Mouse (Mus musculus): ENCODE measurements around the gene Panx2.

DNA sequence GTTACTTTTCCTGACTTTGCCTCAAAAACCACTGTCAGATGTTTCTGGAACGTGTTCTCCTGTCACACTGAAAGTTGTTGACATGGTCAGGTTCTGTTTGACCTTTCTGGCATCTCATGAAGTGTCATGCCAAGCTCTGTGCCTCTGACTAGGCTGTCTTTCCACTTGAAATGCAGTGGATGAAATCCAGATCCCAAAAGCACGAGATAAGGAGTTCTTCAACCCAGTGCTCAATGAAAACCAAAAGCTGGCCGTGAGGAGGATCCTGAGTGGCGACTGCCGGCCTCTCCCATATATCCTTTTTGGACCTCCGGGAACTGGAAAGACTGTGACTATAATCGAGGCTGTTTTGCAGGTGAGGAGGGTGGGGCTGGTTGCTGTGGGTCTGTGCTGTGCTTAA lies 39.4 kb upstream of the Panx2 start:
- no peak for TF ChIP-seq POLR2A (IDR thresholded peaks at IDR 0.05; ENCODE audit: extremely low read depth, insufficient read depth, low read length)
- TF ChIP-seq CTCF (IDR thresholded peaks at IDR 0.05; ENCODE audit: low read depth, low read length), result no peak

All from liver, adult 2 months (tissue).